Mouse (Mus musculus) lung, postnatal 0 days (tissue): Measurements from ENCODE around the gene Gzmk.

Experiments
- CTCF ChIP-seq: IDR thresholded peaks from 2 replicates; pipeline ENCODE4 v1.5.1; 2016; ENCODE audit warnings: antibody characterized with exemption, mild to moderate bottlenecking
- EP300 ChIP-seq: IDR thresholded peaks from 2 replicates; pipeline ENCODE4 v1.6.1; 2016; ENCODE audit warnings: antibody characterized with exemption, mild to moderate bottlenecking, control low read depth

GRCm38 (mm10) chr13:113225811-113226210 lies at the start of gene Gzmk:
- TF ChIP-seq EP300 = no peak
- no peak for TF ChIP-seq CTCF
